Mouse (Mus musculus) megakaryocyte-erythroid progenitor cell, adult 5-6 weeks (primary cell): ENCODE measurements around the gene Stk11ip. TPM values are rescaled to one million over a fixed set of nuclear protein-coding genes. Genes with fewer than 3 reads are reported as not detected.

Experiments
- ATAC-seq: replicated peaks from 2 replicates; pipeline ENCODE4 v1.8.0; 2016; ENCODE audit warnings: mild to moderate bottlenecking, inconsistent platforms; ENCODE audit not compliant: severe bottlenecking, poor library complexity, low FRiP score, low TSS enrichment
- total RNA-seq, 2 experiments: library from RNA; stranded (forward) in 1 of 2; stranded (reverse) in 1 of 2; fragments of 200-1000, 215-1000 nt in 1 of 2; fragments of >200 nt in 1 of 2; fragmentation: Nextera tagmentation in 1 of 2; gene quantifications; 2 replicates each; pipeline ENCODE4 v1.2.3; 2014 to 2017

Gene Stk11ip
- total RNA-seq, 2 experiments from 2014 or later: 11.9 to 17.6 TPM

DNA sequence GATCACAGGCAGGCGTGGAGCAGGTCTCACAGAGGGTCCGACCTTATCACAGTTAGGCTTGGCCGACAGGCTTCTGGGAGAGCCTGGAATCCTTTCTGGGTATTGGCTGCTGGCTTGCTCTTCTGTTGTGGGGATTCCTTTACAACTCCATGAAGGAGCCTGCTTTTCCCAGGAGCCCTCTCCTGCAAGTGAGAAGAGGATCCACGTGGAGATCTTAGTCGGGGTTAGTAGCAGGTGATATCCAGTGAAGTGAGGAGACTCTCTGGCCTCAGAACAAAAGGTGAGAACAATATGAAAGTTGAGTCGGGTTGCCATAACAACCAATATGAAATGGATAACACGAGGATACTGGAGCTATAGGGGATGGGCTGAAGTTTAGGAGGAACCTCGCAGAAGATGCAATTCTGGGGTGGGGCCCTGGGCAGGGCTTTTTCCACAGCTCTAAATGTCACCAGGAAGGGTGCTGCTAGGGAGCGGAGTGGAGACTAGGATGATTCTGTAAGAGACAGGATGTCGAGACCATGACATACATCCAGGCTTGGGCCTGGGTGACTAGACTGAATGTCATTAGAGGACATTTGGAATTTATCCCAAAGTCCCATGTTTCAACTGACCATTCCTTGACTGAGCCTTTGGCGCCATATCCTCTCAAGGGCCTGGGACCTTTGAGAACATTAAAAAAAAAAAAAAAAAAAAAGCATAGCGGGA is 39.0 kb downstream of the Stk11ip start:
- ATAC-seq: no peak

DNA sequence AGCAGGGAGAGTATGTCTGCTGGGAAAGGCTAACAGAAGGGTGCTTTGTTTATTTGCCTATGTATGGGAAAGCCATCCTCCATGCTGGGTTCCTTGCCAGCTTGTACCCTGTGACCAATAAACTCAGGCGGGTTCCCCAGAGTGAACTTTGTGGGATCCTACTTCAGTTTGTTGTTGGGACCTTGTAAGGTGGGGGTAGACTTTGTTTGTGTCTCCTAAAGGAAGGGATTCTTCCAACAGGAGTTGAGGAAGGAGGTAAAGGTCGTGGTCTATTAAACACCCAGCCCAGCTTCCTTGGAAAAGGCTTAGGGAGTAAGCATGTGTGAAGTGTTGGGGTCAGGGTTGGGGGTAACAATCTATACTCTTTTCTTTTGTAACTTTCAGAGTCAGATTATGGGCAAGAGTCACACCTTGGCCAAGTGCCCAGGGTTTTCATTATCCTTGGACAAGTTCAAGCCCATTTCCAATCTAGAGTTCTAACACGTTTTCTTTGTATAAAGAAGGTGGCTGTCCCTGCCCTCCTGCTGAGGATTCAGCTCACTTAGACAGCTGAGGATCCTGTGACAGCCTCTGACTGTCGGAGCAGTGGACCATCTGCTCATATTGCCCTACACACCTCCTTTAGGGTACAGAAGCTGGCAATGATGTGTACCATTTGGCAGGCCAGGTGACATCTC is 40.0 kb downstream of the Stk11ip start:
- ATAC-seq: no peak

DNA sequence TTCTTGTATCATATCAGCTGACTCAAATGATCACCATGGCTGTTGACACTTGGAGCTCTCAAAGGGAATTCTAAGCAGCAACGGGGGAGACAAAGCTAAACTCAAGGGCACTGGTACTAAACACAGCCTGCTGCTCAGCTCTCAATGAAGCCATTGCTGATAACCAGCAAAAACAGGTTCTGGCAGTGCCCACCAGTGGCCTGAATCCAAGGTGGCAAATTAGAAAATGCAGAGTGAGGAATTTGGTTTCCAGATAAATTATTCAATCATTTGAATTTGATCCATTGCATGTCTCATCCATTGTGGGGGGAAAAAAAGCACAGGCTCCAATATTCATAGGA is 40.5 kb downstream of the Stk11ip start:
- ATAC-seq: no peak

DNA sequence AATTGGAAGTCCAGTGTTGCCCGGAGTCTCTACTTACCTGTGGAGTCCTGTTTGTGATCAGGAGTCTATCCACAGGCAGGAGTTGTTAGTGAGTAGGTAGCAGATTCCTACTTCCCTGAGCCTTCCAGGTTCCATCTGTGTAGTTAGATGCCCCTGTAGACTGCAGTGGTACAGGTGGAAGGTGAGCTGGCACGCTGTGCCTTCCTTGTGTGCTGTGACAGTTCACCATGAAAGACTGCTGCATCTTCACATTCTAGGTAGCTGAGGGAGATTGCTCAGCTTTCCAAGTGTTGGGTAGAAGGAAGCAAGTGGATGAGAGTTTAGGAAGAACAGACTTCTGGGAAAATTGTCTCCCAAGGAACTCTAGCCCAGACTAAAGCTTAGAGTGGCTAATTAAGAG is 42.8 kb downstream of the Stk11ip start:
- ATAC-seq: no peak

DNA sequence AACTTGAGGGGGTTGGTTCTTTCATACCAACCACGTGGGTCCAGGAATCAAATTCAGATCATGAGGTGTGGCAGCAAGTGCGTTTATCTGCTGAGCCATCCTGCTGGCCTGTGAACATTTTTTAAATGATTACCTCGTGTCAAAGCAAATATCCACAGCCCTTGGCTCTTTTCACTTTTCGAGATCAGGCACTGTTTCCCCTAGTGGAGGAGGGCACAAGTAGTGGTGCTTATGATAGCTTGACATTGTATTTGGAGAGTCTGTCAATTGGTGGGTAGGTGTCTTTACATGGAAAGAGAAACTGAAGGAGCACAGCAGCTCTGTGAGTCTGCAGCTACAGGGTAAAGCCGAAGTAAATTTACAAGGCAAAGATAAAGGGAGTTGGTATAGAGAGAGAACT is 43.6 kb downstream of the Stk11ip start:
- ATAC-seq: no peak

DNA sequence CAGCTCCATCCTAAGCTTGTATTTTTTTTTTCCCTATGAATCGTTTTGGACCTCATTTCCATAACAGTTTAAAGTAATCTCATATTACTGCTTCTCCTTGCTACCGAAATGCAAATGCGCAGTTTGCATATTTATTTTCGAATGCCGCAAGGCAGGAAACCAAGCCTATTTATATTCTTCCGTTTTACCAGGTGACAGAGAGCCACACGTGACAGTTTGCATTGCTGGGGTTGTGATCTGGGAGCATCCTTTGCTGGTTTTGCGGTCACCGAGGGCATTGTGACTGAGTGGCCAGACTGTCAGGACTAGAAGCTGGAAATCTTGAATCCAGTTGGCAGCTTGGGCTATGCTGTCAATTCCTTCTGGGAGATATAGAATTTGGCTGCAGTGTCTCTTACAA is 44.3 kb downstream of the Stk11ip start:
- ATAC-seq: no peak

DNA sequence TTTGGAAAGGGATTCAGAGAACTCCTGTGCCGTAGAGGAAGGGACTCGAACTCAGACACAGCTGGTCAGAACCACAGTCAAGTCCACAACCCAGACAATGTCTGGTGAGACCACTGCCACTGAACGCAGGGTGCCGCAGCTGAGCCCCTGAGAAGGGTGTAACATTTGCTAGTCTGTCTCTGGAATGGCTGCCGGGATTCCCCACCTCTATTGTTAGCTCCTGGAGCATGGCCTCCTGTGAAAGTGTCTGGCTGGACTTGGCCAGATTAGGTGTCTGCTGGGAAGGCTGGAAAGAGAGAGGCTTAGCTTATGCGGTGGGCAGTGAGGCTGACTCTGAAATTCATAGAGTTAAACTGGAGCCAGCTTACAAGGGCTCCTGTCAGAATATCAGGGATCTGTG is 49.1 kb downstream of the Stk11ip start:
- ATAC-seq: no peak

DNA sequence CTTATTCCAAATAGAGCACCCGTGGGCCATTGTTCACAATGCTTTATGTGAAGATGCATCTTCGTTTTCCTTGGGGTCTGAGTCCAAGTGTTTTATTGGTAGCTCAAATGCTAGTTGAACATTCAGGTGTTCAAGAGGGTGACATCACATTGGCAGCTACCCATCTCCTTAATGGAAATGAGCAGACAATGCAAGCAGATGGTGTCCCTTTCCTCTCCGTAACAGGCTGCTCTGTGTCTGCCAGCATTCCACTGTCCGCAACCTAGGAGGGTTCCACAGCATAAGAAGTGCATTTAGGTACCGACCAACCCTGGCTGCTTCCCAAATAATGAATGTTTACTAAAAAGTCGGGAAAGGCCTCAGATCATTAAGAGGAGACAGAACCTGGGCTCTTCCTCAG is 51.4 kb downstream of the Stk11ip start:
- ATAC-seq: no peak

DNA sequence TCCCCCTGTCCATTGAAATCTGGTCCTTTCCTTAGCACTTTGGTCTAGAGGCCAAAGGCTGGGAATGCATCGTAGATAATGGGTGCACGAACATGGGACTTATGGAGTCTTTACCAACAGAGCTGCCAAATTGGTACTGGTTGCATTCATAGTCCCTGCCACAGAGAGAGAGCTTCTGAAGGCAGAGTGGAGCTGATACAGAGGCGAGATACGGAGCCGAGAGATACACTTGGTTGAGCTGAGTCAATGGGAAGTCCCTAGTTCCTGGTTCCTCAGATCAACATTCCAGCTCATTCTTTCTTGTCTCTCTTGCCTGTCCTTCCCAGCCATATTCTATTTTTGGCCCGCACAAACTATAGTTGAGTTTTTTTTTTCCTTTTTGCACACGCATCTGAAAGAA is 52.4 kb downstream of the Stk11ip start:
- no peak for ATAC-seq

DNA sequence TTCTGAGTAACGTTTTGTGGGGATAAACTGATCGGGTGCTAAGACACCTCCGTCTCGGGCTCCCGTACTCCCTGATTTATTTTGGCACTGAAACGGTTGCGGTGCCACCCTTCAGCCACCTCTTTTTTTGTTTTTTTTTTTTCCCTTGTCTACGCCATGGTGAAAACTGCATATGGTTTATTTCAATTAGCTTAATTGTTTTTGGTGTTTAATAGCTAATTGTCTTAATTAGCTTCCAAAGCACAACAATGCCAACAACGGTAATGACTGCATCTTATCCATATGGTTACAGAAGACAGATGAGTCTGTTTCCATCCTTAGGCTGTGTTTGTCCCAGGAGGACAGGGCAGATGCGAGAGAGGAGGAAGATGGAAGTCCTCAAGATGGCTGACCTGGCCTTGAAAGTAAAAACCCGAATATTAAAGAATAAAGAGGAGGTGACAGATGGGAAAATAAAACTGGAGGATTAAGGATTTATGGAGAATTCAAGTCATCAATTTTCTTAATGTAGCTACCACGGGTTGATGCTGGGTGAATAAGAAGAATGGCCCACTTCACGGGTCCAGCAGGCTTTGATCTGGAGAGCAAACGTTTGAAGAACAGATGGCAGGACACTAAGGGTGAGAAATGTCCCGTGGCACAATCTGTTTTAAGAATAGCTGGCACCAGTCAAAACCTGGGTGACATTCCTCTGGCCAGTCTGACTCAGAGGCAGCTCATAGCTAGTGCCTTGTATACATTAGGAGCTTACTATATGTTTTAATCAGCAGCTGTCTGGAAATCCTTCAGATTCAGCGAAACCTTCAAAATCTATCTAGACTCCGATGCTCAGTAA is 53.4 kb downstream of the Stk11ip start:
- no peak for ATAC-seq

DNA sequence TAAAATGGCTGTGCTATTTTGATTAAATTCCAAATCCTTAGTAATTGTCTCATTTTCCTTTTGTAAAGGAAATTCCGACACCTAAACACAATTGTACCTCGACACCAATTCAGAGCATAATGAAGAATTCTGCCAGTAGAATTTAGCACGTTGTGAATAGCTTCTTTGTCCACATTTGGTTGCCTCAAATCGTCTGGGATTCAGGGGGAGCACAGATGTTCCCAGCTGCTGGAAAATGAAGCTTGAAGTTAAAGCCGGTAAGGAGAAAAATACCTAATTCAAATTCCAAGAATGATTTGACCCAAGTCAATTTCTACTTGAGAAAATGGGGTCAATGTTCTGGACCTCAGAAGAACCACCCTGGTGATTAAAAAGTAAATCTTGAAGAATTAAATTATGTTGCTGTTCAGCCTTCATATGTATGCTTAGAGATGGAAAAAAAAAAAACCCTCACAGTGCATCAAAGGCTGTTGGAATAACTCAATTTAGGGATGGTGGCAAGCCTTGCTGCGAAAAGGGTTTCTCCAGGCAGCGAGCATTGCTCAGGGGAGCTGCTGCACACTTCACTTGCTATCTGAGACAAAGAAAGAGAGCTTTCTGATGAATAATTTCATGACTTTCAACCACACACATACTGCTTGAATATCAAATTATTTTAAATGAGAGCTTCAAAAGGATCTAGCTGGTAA is 60.8 kb downstream of the Stk11ip start:
- ATAC-seq: no peak

DNA sequence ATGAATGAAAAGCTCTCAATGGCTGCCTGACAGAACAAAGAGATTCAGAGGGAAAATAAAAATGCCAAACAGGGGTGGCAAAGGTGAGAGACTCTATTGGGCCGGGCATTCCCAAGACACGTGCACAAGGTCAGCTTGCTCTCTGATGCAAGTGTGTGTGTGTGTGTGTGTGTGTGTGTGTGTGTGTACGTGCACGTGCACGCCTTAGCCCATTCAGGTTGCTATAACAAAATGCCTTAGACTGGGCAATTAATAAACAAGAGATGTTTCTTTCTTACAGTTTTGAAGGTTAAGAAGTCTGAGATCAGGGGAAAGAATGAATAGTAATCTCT is 61.3 kb downstream of the Stk11ip start:
- no peak for ATAC-seq

DNA sequence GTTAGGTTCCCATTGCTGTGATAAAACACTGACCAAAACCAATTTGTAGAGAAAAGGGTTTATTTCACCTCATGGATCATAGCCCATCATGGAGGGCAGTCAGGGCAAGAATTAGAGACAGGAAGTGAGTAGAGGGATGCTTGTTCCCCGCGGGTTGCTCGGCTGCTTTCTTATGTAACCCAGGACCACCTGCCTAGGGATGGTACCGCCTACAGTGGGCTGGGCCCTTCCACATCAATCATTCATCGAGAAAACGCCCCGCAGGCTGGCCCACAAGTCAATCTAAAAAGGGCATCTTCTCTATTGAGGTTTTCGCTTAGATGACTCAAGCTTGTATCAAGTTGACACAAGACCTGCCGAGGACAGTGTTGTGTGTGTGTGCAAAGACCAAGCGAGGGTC is 61.7 kb downstream of the Stk11ip start:
- no peak for ATAC-seq

DNA sequence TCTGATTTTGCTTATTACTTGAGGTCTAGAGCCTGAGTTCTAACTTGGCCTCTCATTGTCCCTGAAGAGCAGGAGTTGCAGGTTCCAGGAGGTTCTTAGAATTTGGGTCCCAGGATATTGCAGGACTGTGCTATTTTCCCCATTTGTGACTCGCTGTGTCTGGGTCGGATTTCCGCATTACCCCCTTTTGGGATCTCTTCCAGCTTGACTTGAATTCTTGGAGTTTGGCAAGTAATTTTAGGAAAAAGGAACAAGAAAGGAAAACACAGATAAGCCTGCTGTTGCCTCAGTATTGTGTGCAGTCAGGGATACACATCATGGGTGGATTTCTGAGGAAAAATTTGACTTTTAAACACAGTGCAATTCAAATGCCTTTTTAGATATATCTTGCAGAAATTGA is 65.5 kb downstream of the Stk11ip start:
- no peak for ATAC-seq

Other genes with a start within 250 kb of the Stk11ip start
- gene Resp18, start 243.1 kb upstream of the Stk11ip start, total RNA-seq (2014; fragmentation: Nextera tagmentation): not detected in 2 replicates
- not detected in 2 replicates for gene Resp18, start 243.1 kb upstream of the Stk11ip start, total RNA-seq (2017)
- 47.3 and 48.2 TPM in 2 replicates for gene Dnpep, start 203.5 kb upstream of the Stk11ip start, total RNA-seq (2014; fragmentation: Nextera tagmentation)
- 45.3 and 50.8 TPM in 2 replicates for gene Dnpep, start 203.5 kb upstream of the Stk11ip start, total RNA-seq (2017)
- not detected in 2 replicates for gene Des, start 161.2 kb upstream of the Stk11ip start, total RNA-seq (2014; fragmentation: Nextera tagmentation)
- not detected in 2 replicates for gene Des, start 161.2 kb upstream of the Stk11ip start, total RNA-seq (2017)
- gene Speg, start 146.2 kb upstream of the Stk11ip start, total RNA-seq (2014; fragmentation: Nextera tagmentation): not detected in 2 replicates
- 0.19 TPM in 1 of 2 replicates, not detected in the other for gene Speg, start 146.2 kb upstream of the Stk11ip start, total RNA-seq (2017)
- gene Gmppa, start 85.6 kb upstream of the Stk11ip start, total RNA-seq (2014; fragmentation: Nextera tagmentation): 70.3 and 92.5 TPM in 2 replicates
- 35.0 and 52.6 TPM in 2 replicates for gene Gmppa, start 85.6 kb upstream of the Stk11ip start, total RNA-seq (2017)
- gene Asic4, start 71.1 kb upstream of the Stk11ip start, total RNA-seq (2014; fragmentation: Nextera tagmentation): not detected in 2 replicates
- not detected in 2 replicates for gene Asic4, start 71.1 kb upstream of the Stk11ip start, total RNA-seq (2017)
- 3.1 and 4.0 TPM in 2 replicates for gene Chpf, start 42.2 kb upstream of the Stk11ip start, total RNA-seq (2014; fragmentation: Nextera tagmentation)
- gene Chpf, start 42.2 kb upstream of the Stk11ip start, total RNA-seq (2017): 0.15 and 1.2 TPM in 2 replicates
- 0.49 TPM in 1 of 2 replicates, not detected in the other for gene Tmem198, start 42.0 kb upstream of the Stk11ip start, total RNA-seq (2014; fragmentation: Nextera tagmentation)
- not detected in 2 replicates for gene Tmem198, start 42.0 kb upstream of the Stk11ip start, total RNA-seq (2017)
- gene Obsl1, start 15.1 kb upstream of the Stk11ip start, total RNA-seq (2014; fragmentation: Nextera tagmentation): 0.40 and 0.68 TPM in 2 replicates
- 0.30 and 0.47 TPM in 2 replicates for gene Obsl1, start 15.1 kb upstream of the Stk11ip start, total RNA-seq (2017)
- gene Inha, start 14.5 kb upstream of the Stk11ip start, total RNA-seq (2014; fragmentation: Nextera tagmentation): 0.72 TPM in 1 of 2 replicates, not detected in the other
- gene Inha, start 14.5 kb upstream of the Stk11ip start, total RNA-seq (2017): not detected in 2 replicates
- not detected in 2 replicates for gene Slc4a3, start 24.7 kb downstream of the Stk11ip start, total RNA-seq (2014; fragmentation: Nextera tagmentation)
- not detected in 2 replicates for gene Slc4a3, start 24.7 kb downstream of the Stk11ip start, total RNA-seq (2017)